Mouse (Mus musculus): Measurements from ENCODE around the gene Ctnna3. TPM values are rescaled to one million over a fixed set of nuclear protein-coding genes. Genes with fewer than 3 reads are reported as not detected.
"Not testable (repeated sequence)": the region's sequence is repeated elsewhere in the genome, so short reads cannot be mapped to it uniquely, and the experiment has no call there.

Ctnna3 gene
- polyA plus RNA-seq, 2 experiments, result 0.78 to 0.89 TPM

- no peak for ATAC-seq (ENCODE audit: low FRiP score, low read depth)
- Histone ChIP-seq H3K27ac (replicated peaks; ENCODE audit: low read depth, low read length) (no peak overlapping the region), H3K9me3 (ENCODE audit: control insufficient read depth, low read length) (no peaks in the 10 kb centered on the region), H3K4me3 (replicated peaks; ENCODE audit: low read length) (no peak overlapping the region), H3K9ac (ENCODE audit: low read depth, low read length, severe bottlenecking) (no peak overlapping the region), H3K36me3 (ENCODE audit: control insufficient read depth, insufficient read depth, low read length) (no peaks in the 10 kb centered on the region), H3K27me3 (ENCODE audit: control insufficient read depth, insufficient read depth, low read length) (no peaks in the 10 kb centered on the region), H3K4me1 (ENCODE audit: control insufficient read depth, insufficient read depth, low read length) (no peaks in the 10 kb centered on the region), H3K4me2 (replicated peaks; ENCODE audit: low read depth, low read length, severe bottlenecking) (no peak overlapping the region)
- 86% methylated on average over 2 of the region's 2 CpGs for WGBS
- no peak for TF ChIP-seq POLR2A (IDR thresholded peaks at IDR 0.05; ENCODE audit: borderline replicate concordance, extremely low read depth, insufficient read depth, insufficient read length)
- DNase-seq (ENCODE audit: low spot score), result no peak
These were observed 1592.8 kb downstream of the Ctnna3 start for GRCm38 (mm10) chr10:65022667-65023066.

- 84% methylated on average over 1 of the region's 1 CpGs for WGBS
- not testable (repeated sequence) for H3K4me1 ChIP-seq (ENCODE audit: control insufficient read depth, insufficient read depth, low read length); H3K9me3 ChIP-seq (ENCODE audit: control insufficient read depth, low read length); H3K27me3 ChIP-seq (ENCODE audit: control insufficient read depth, insufficient read depth, low read length); ATAC-seq (ENCODE audit: low FRiP score, low read depth); H3K9ac ChIP-seq (ENCODE audit: low read depth, low read length, severe bottlenecking); H3K36me3 ChIP-seq (ENCODE audit: control insufficient read depth, insufficient read depth, low read length); H3K4me3 ChIP-seq (replicated peaks; ENCODE audit: low read length); H3K4me2 ChIP-seq (replicated peaks; ENCODE audit: low read depth, low read length, severe bottlenecking); H3K27ac ChIP-seq (replicated peaks; ENCODE audit: low read depth, low read length); DNase-seq (ENCODE audit: low spot score)
These were observed 1603.6 kb downstream of the Ctnna3 start for GRCm38 (mm10) chr10:65033516-65033915.

Other genes with a start within 250 kb of the Ctnna3 start
- 4.6 and 4.8 TPM in 2 replicates for gene Mypn, start 226.1 kb upstream of the Ctnna3 start, polyA plus RNA-seq (2012; rRNA removed)
- 3.4 and 5.4 TPM in 2 replicates for gene Mypn, start 226.1 kb upstream of the Ctnna3 start, polyA plus RNA-seq (2014; fragmentation: Nextera tagmentation; extraction: Ambion mirVana)
- gene Herc4, start 186.3 kb upstream of the Ctnna3 start, polyA plus RNA-seq (2012; rRNA removed), result 32.6 and 33.3 TPM in 2 replicates
- gene Herc4, start 186.3 kb upstream of the Ctnna3 start, polyA plus RNA-seq (2014; fragmentation: Nextera tagmentation; extraction: Ambion mirVana), result 37.2 and 41.2 TPM in 2 replicates
- 17.0 and 19.4 TPM in 2 replicates for gene Sirt1, start 48.4 kb upstream of the Ctnna3 start, polyA plus RNA-seq (2012; rRNA removed)
- gene Sirt1, start 48.4 kb upstream of the Ctnna3 start, polyA plus RNA-seq (2014; fragmentation: Nextera tagmentation; extraction: Ambion mirVana), result 9.6 and 11.3 TPM in 2 replicates
- 4.0 and 9.1 TPM in 2 replicates for gene Dnajc12, start 47.7 kb upstream of the Ctnna3 start, polyA plus RNA-seq (2012; rRNA removed)
- gene Dnajc12, start 47.7 kb upstream of the Ctnna3 start, polyA plus RNA-seq (2014; fragmentation: Nextera tagmentation; extraction: Ambion mirVana), result 9.2 and 11.0 TPM in 2 replicates
- 0.21 TPM in 1 of 2 replicates, not detected in the other for gene Gm7075, start 8.3 kb upstream of the Ctnna3 start, polyA plus RNA-seq (2012; rRNA removed)
- gene Gm7075, start 8.3 kb upstream of the Ctnna3 start, polyA plus RNA-seq (2014; fragmentation: Nextera tagmentation; extraction: Ambion mirVana), result not detected in 2 replicates